Mouse (Mus musculus): ENCODE measurements at regions not wholly inside any gene's neighbourhood (a gene's known extent, or its start where the extent isn't known, plus 50 kb on each side); places are given as distances from the start of the nearest gene placed in this dataset.
"Not testable (repeated sequence)": the region's sequence is repeated elsewhere in the genome, so short reads cannot be mapped to it uniquely, and the experiment has no call there.

DNA sequence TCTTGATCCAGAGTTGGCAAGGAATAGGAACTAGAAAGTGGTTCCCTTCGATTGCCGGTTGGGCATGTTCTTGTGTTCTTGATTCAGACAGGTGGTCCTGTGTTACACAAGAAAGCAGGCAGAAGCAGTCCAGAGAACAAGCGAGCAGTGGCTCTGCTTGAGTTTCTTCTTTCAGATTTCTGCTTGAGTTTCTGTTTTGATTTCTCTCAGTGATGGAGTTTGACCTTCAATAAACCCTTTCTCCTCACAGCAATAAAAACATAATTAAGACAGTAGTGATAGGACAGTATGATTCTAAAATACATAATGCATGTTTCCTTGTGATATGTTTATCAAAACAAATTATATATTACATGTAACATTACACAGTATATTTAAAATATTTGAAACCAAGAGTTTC, 59.1 kb downstream of the Klf6 start:
- Histone ChIP-seq H3K27ac (ENCODE audit: insufficient read depth, low read depth, low read length) (no peak overlapping the region), H3K4me3 (ENCODE audit: insufficient read depth, low read depth, low read length) (no peak overlapping the region), H3K4me1 (ENCODE audit: control insufficient read depth, insufficient read depth, low read length) (no peaks in the 10 kb centered on the region)
- 53% methylated on average over 3 of the region's 3 CpGs for WGBS
- no peak for TF ChIP-seq POLR2A (IDR thresholded peaks at IDR 0.05; ENCODE audit: insufficient read depth, low read depth, low read length)
- TF ChIP-seq CTCF (IDR thresholded peaks at IDR 0.05; ENCODE audit: insufficient read depth, low read depth, low read length), result no peak

DNA sequence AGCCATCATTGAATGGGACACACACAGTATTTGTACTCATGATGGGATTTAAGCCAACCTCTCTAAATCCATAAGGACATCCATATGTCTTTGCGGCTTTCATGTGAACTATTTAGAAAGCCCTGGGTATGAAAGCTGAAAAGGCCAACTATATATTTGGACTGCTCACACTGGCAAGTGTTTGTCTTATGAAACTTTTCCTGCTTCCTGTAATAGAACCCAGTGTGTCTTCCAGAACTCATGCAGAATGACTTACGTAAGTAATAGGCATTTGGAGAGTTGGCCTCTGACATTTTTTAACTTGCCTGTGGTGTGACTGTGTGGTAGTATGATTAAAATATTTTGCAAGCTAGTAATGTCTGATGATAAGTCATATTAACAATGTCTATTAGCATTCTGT, 70.2 kb downstream of the Klf6 start:
- Histone ChIP-seq H3K4me3 (ENCODE audit: insufficient read depth, low read depth, low read length) (no peak overlapping the region), H3K27ac (ENCODE audit: insufficient read depth, low read depth, low read length) (no peak overlapping the region), H3K4me1 (ENCODE audit: control insufficient read depth, insufficient read depth, low read length) (no peaks in the 10 kb centered on the region)
- 90% methylated on average over 2 of the region's 2 CpGs for WGBS
- TF ChIP-seq CTCF (IDR thresholded peaks at IDR 0.05; ENCODE audit: insufficient read depth, low read depth, low read length), result no peak
- TF ChIP-seq POLR2A (IDR thresholded peaks at IDR 0.05; ENCODE audit: insufficient read depth, low read depth, low read length), result no peak

DNA sequence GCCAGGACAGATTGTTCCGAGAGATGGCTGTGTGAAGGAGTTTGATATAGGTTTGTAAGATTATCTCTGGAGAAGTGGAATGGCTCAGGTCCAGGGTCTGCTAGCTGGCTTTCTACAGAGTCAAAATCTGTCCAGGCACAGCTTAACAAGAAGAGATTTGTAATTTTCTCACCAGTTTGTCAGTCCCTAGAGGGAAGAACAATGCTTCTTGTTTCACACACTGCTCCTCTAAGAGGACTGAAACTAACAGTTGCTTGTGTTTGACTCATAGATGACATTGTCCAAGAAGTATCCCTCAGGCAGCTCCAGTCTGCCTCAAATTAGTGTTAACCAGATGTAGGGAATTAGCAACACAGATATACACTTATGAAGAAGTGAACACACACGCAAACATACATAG, 76.2 kb downstream of the Klf6 start:
- H3K4me1 ChIP-seq (ENCODE audit: control insufficient read depth, insufficient read depth, low read length), result no peaks in the 10 kb centered on the region
- 95% methylated on average over 2 of the region's 2 CpGs for WGBS
- no peak for TF ChIP-seq POLR2A (IDR thresholded peaks at IDR 0.05; ENCODE audit: insufficient read depth, low read depth, low read length)
- TF ChIP-seq CTCF (IDR thresholded peaks at IDR 0.05; ENCODE audit: insufficient read depth, low read depth, low read length), result no peak
- no peak overlapping the region for H3K27ac ChIP-seq (ENCODE audit: insufficient read depth, low read depth, low read length)
- no peak overlapping the region for H3K4me3 ChIP-seq (ENCODE audit: insufficient read depth, low read depth, low read length)

DNA sequence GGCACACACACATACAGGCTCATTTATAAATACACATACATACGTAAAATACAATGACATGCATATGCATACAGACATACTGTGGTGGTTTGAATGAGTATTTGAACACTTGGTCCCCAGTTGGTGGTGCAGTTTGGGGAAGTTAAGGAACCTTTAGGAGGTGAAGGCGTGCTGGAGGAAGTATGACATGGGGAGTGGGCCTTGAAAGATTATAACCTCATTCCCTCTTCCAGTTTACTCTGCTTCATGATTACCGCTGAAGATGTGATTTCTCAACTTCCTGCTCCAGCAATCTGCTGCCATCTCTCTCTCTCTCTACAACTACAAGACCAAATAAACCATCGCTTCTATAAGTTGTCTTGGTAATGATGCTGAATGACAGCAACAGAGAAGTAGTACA, 76.7 kb downstream of the Klf6 start:
- Histone ChIP-seq H3K4me1 (ENCODE audit: control insufficient read depth, insufficient read depth, low read length) (no peaks in the 10 kb centered on the region), H3K27ac (ENCODE audit: insufficient read depth, low read depth, low read length) (no peak overlapping the region), H3K4me3 (ENCODE audit: insufficient read depth, low read depth, low read length) (no peak overlapping the region)
- TF ChIP-seq POLR2A (IDR thresholded peaks at IDR 0.05; ENCODE audit: insufficient read depth, low read depth, low read length) (no peak), CTCF (IDR thresholded peaks at IDR 0.05; ENCODE audit: insufficient read depth, low read depth, low read length) (no peak)
- WGBS, result 96% methylated on average over 4 of the region's 4 CpGs

DNA sequence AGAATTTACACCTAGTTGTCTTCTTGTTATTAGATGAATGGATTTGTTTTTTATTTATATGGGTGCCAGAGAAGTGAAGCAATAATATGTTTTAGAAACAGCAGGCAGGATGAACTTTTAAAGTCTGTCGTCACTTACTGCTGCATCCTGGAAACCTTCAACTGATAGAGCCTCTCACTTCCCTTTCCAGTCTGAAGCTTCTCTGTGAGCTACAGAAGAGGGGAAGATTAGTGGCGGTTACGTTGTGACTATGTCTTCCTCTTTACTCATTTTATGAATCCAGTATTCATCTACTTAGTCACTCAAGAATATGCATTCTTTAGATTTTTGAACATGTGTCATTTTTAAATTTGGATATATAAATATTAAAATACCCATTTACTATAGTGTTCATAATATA, 78.1 kb downstream of the Klf6 start:
- Histone ChIP-seq H3K4me1 (ENCODE audit: control insufficient read depth, insufficient read depth, low read length) (no peaks in the 10 kb centered on the region), H3K4me3 (ENCODE audit: insufficient read depth, low read depth, low read length) (no peak overlapping the region), H3K27ac (ENCODE audit: insufficient read depth, low read depth, low read length) (no peak overlapping the region)
- 90% methylated on average over 3 of the region's 3 CpGs for WGBS
- no peak for TF ChIP-seq POLR2A (IDR thresholded peaks at IDR 0.05; ENCODE audit: insufficient read depth, low read depth, low read length)
- no peak for TF ChIP-seq CTCF (IDR thresholded peaks at IDR 0.05; ENCODE audit: insufficient read depth, low read depth, low read length)

DNA sequence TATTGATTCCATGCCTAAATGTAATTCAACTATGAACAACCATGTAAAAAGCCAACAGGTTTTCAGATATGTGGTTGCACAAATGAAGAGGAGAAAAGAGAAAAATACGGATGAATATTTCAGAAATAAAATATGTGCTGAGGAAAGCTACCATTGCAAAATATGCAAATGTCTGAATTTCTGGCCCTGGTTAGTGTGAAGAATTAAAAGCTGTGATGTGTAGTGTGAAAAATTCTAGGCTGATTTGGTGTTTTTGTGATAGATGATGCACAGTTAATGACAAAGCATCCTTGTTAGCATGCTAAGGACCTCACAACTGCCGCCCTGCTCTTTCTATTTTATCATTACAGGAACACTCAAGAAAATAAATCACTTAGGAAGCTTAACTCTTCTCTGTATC, 91.6 kb downstream of the Klf6 start:
- no peaks in the 10 kb centered on the region for H3K4me1 ChIP-seq (ENCODE audit: control insufficient read depth, insufficient read depth, low read length)
- TF ChIP-seq POLR2A (IDR thresholded peaks at IDR 0.05; ENCODE audit: insufficient read depth, low read depth, low read length), result no peak
- no peak for TF ChIP-seq CTCF (IDR thresholded peaks at IDR 0.05; ENCODE audit: insufficient read depth, low read depth, low read length)
- no peak overlapping the region for H3K4me3 ChIP-seq (ENCODE audit: insufficient read depth, low read depth, low read length)
- no peak overlapping the region for H3K27ac ChIP-seq (ENCODE audit: insufficient read depth, low read depth, low read length)
- 95% methylated on average over 2 of the region's 2 CpGs for WGBS

DNA sequence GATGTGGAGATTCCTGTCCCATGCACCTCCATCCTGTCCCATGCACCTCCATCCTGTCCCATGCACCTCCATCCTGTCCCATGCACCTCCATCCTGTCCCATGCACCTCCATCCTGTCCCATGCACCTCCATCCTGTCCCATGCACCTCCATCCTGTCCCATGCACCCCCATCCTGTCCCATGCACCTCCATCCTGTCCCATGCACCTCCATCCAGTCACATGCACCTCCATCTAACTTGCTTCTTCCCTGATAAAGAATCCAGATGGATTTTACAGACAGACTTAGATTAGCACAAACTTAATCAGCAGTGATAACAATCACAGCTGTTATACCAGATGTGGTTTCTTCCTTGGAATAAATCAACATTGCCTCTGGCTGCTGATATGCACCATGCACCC, 93.8 kb downstream of the Klf6 start:
- H3K4me1 ChIP-seq (ENCODE audit: control insufficient read depth, insufficient read depth, low read length); H3K4me3 ChIP-seq (ENCODE audit: insufficient read depth, low read depth, low read length): not testable (repeated sequence)

DNA sequence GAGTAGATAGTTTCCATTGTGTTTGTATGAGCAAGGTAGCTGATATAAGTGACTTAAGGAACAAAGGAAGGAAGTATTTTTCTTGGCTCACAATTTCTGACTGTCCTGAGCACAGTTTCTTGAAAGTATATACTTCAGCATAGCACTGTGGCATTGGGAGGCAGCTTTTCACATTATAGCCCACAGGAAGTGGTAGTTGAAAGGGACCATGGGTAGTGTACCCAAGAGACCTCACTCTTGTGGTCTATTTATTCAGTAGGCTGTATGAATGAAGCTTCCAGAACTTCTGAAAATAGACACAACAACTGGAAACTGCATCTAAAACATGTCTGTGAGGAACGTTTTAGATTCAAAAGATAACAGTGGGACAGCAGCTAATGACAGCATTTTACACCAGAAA, 94.9 kb downstream of the Klf6 start:
- TF ChIP-seq CTCF (IDR thresholded peaks at IDR 0.05; ENCODE audit: insufficient read depth, low read depth, low read length) (no peak), POLR2A (IDR thresholded peaks at IDR 0.05; ENCODE audit: insufficient read depth, low read depth, low read length) (no peak)
- H3K4me1 ChIP-seq (ENCODE audit: control insufficient read depth, insufficient read depth, low read length), result no peaks in the 10 kb centered on the region
- no peak overlapping the region for H3K4me3 ChIP-seq (ENCODE audit: insufficient read depth, low read depth, low read length)
- WGBS, result 42% methylated on average over 1 of the region's 1 CpGs
- H3K27ac ChIP-seq (ENCODE audit: insufficient read depth, low read depth, low read length), result no peak overlapping the region

More for the DNA sequence above, 93.8 kb downstream of the Klf6 start:
- not testable (repeated sequence) for H3K27ac ChIP-seq (ENCODE audit: insufficient read depth, low read depth, low read length)

DNA sequence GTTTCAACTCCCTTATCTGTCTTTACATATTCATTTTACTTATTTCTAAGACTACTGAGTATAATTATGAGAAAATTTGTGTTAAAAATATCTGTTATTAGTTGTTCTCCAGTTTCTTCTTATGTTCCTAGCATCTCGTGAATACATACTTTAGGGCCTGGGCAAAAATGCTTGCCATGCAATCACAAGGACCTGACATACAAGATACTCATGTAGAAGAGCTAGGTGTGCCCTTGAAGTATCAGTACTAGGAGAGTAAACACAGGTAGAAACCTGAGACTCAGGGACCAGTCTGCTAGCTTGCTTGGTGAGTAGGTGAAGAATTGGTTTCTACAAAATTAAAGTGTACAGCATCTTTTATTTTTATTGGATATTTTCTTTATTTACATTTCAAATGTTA, 101.7 kb downstream of the Klf6 start:
- Histone ChIP-seq H3K4me3 (ENCODE audit: insufficient read depth, low read depth, low read length) (no peak overlapping the region), H3K27ac (ENCODE audit: insufficient read depth, low read depth, low read length) (no peak overlapping the region), H3K4me1 (ENCODE audit: control insufficient read depth, insufficient read depth, low read length) (no peaks in the 10 kb centered on the region)
- 90% methylated on average over 1 of the region's 1 CpGs for WGBS
- TF ChIP-seq CTCF (IDR thresholded peaks at IDR 0.05; ENCODE audit: insufficient read depth, low read depth, low read length) (no peak), POLR2A (IDR thresholded peaks at IDR 0.05; ENCODE audit: insufficient read depth, low read depth, low read length) (no peak)

DNA sequence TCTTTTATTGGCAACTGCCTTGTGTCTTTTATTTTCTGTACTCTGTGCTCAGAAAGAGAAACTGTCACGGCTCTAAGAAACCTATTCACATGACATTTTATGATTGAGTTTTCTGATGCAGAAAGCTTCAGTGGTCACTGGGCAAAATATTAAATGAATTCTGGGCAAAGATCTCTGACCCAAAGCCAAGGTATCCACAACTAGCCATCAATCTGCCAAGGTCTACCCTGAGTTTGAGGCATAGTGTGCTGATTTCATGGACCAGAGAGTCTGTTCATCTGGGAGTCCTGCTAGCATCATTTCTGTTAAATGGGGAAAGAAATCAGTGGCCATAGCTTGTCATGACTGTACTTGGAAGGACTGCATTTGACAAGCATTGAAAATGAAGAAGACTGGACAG, 103.3 kb downstream of the Klf6 start:
- TF ChIP-seq CTCF (IDR thresholded peaks at IDR 0.05; ENCODE audit: insufficient read depth, low read depth, low read length) (no peak), POLR2A (IDR thresholded peaks at IDR 0.05; ENCODE audit: insufficient read depth, low read depth, low read length) (no peak)
- H3K4me3 ChIP-seq (ENCODE audit: insufficient read depth, low read depth, low read length), result no peak overlapping the region
- WGBS, result 64% methylated on average over 1 of the region's 1 CpGs
- H3K27ac ChIP-seq (ENCODE audit: insufficient read depth, low read depth, low read length), result no peak overlapping the region
- no peaks in the 10 kb centered on the region for H3K4me1 ChIP-seq (ENCODE audit: control insufficient read depth, insufficient read depth, low read length)
